Mouse (Mus musculus) neural tube, embryonic 14.5 days (tissue): ENCODE measurements around the gene Aqp6. TPM values are rescaled to one million over a fixed set of nuclear protein-coding genes. Genes with fewer than 3 reads are reported as not detected.

Source experiments
- ATAC-seq: fragments of 200-750 bp; cut with Nextera tagmentation; 2 replicates; pipeline ENCODE4 v1.8.0; 2017; ENCODE audit warnings: low read depth, mild to moderate bottlenecking, moderate TSS enrichment, moderate library complexity
- H3K27ac ChIP-seq: fragments of 300-500 bp; sonication (generic); 2 replicates; pipeline ENCODE4 v1.5.1; 2014; ENCODE audit warnings: low read depth, mild to moderate bottlenecking, control low read depth, low read length, moderate library complexity, mixed read lengths
- H3K27me3 ChIP-seq: fragments of 300-500 bp; sonication (generic); 2 replicates; pipeline ENCODE4 v1.6.1; 2014; ENCODE audit warnings: low read length; ENCODE audit not compliant: control insufficient read depth, insufficient read depth
- H3K36me3 ChIP-seq: fragments of 300-500 bp; sonication (generic); 2 replicates; pipeline ENCODE4 v1.6.1; 2014; ENCODE audit warnings: low read length, mixed read lengths; ENCODE audit not compliant: control insufficient read depth, insufficient read depth
- H3K4me1 ChIP-seq: fragments of 300-500 bp; sonication (generic); 2 replicates; pipeline ENCODE4 v1.6.1; 2014; ENCODE audit warnings: low read length; ENCODE audit not compliant: control insufficient read depth, insufficient read depth
- H3K4me2 ChIP-seq: fragments of 300-500 bp; sonication (generic); 2 replicates; pipeline ENCODE4 v1.6.1; 2014; ENCODE audit warnings: mild to moderate bottlenecking, low read depth, low read length, control low read depth
- H3K4me3 ChIP-seq: fragments of 300-500 bp; sonication (generic); 2 replicates; pipeline ENCODE4 v1.5.1; 2014; ENCODE audit warnings: low read depth, low read length, control low read depth, mixed read lengths
- H3K9ac ChIP-seq: fragments of 300-500 bp; sonication (generic); replicated peaks from 2 replicates; pipeline ENCODE4 v1.6.1; 2014; ENCODE audit warnings: low read depth, mild to moderate bottlenecking, control low read depth, low read length, mixed read lengths
- H3K9me3 ChIP-seq: fragments of 300-500 bp; sonication (generic); 2 replicates; pipeline ENCODE4 v1.6.1; 2016; ENCODE audit warnings: low read length; ENCODE audit not compliant: control insufficient read depth
- WGBS: fragments of 180-500 bp; shearing (Covaris S2); extraction: QIAGEN DNeasy Blood & Tissue Kit; methylation state at CpG from one replicate; pipeline ENCODE4 v1.1.7; 2014; 5-methylcytosine and 5-hydroxymethylcytosine counted together
- polyA plus RNA-seq: library from polyadenylated mRNA; unstranded; fragments of >200 nt; fragmentation: Nextera tagmentation; extraction: Ambion mirVana; gene quantifications from 2 replicates; pipeline ENCODE4 v1.2.1, GENCODE M21; 2014

Gene Aqp6
- polyA plus RNA-seq, 1 experiment from 2014 or later: 1.6 TPM

GRCm38 (mm10) chr15:99644776-99645175, 43.6 kb downstream of the Aqp6 start:
- peaks cover 54% of the 10 kb centered on the region for H3K4me1 ChIP-seq
- H3K9ac ChIP-seq: no peak overlapping the region; the same call in 1 of the 2 replicates
- H3K27me3 ChIP-seq: no peaks in the 10 kb centered on the region
- no peak overlapping the region for H3K4me3 ChIP-seq
- 30% methylated on average over 7 of the region's 7 CpGs for WGBS
- H3K36me3 ChIP-seq: no peaks in the 10 kb centered on the region
- ATAC-seq: no peak
- H3K27ac ChIP-seq: peak overlapping the region; percentile 69
- H3K9me3 ChIP-seq: no peaks in the 10 kb centered on the region
- H3K4me2 ChIP-seq: peak overlapping the region; percentile 20; the same call in 1 of the 2 replicates

GRCm38 (mm10) chr15:99648326-99648725, 47.1 kb downstream of the Aqp6 start:
- Histone ChIP-seq H3K9me3 (no peaks in the 10 kb centered on the region), H3K4me3 (no peak overlapping the region), H3K27me3 (no peaks in the 10 kb centered on the region), H3K9ac (no peak overlapping the region), H3K27ac (peak overlapping the region; percentile 76), H3K4me2 (peak overlapping the region; percentile 75), H3K4me1 (peaks cover 70% of the 10 kb centered on the region), H3K36me3 (no peaks in the 10 kb centered on the region)
- peak; percentile 57 for ATAC-seq
- WGBS: 11% methylated on average over 4 of the region's 4 CpGs

GRCm38 (mm10) chr15:99649067-99649761, 48.0 kb downstream of the Aqp6 start:
- H3K36me3 ChIP-seq: no peaks in the 10 kb centered on the region
- no peak for ATAC-seq
- 15% methylated on average over 6 of the region's 6 CpGs for WGBS
- H3K9me3 ChIP-seq: no peaks in the 10 kb centered on the region
- no peaks in the 10 kb centered on the region for H3K27me3 ChIP-seq
- H3K4me2 ChIP-seq: peak overlapping the region; percentile 75
- peaks cover 72% of the 10 kb centered on the region for H3K4me1 ChIP-seq
- H3K27ac ChIP-seq: peak overlapping the region; percentile 56
- no peak overlapping the region for H3K9ac ChIP-seq
- peak overlapping the region; percentile 63; the same call in 1 of the 2 replicates for H3K4me3 ChIP-seq

GRCm38 (mm10) chr15:99650304-99650703, 49.1 kb downstream of the Aqp6 start:
- H3K27ac ChIP-seq: peak overlapping the region; percentile 44; the same call in 1 of the 2 replicates
- H3K4me3 ChIP-seq: peak overlapping the region; percentile 63
- peak overlapping the region; percentile 75 for H3K4me2 ChIP-seq
- 0 out of 2 replicates have a peak overlapping the region, but pooled peaks have one; percentile 52 for H3K9ac ChIP-seq
- H3K36me3 ChIP-seq: no peaks in the 10 kb centered on the region
- 50% methylated on average over 2 of the region's 2 CpGs for WGBS
- H3K27me3 ChIP-seq: no peaks in the 10 kb centered on the region
- peaks cover 63% of the 10 kb centered on the region for H3K4me1 ChIP-seq
- ATAC-seq: no peak
- H3K9me3 ChIP-seq: no peaks in the 10 kb centered on the region

- peak within 1 kb of the TSS; percentile 52 for H3K9ac ChIP-seq
- no peak within 1 kb of the TSS for H3K27ac ChIP-seq
- peaks cover 54% of the 10 kb centered on the region for H3K4me1 ChIP-seq
- no peaks in the 10 kb centered on the region for H3K9me3 ChIP-seq
- ATAC-seq: peak; percentile 89
- H3K36me3 ChIP-seq: no peaks in the 10 kb centered on the region
- H3K4me2 ChIP-seq: peak within 1 kb of the TSS; percentile 75
- no peaks in the 10 kb centered on the region for H3K27me3 ChIP-seq
- H3K4me3 ChIP-seq: peak within 1 kb of the TSS; percentile 63
- WGBS: under 1% methylated on average over 61 of the region's 68 CpGs
These were observed 50.1 kb downstream of the Aqp6 start, which contains the start of gene Racgap1 for GRCm38 (mm10) chr15:99651163-99651872. Racgap1 (minus strand) TSS chr15:99651656.

- H3K4me1 ChIP-seq: peaks cover 45% of the 10 kb centered on the region
- ATAC-seq: no peak
These were observed 51.0 kb downstream of the Aqp6 start for GRCm38 (mm10) chr15:99651984-99652872.

GRCm38 (mm10) chr15:99653291-99653690, 52.1 kb downstream of the Aqp6 start:
- Histone ChIP-seq H3K9me3 (no peaks in the 10 kb centered on the region), H3K4me2 (peak overlapping the region; percentile 43), H3K4me3 (no peak overlapping the region; the same call in 1 of the 2 replicates), H3K4me1 (peaks cover 36% of the 10 kb centered on the region; the same call in 1 of the 2 replicates), H3K9ac (no peak overlapping the region), H3K27ac (no peak overlapping the region), H3K36me3 (no peaks in the 10 kb centered on the region), H3K27me3 (no peaks in the 10 kb centered on the region)
- no peak for ATAC-seq
- 3% methylated on average over 8 of the region's 8 CpGs for WGBS

More at GRCm38 (mm10) chr15:99651984-99652872, 51.0 kb downstream of the Aqp6 start:
- WGBS: 77% methylated on average over 10 of the region's 10 CpGs
- Histone ChIP-seq H3K27ac (no peak overlapping the region), H3K9me3 (no peaks in the 10 kb centered on the region), H3K27me3 (no peaks in the 10 kb centered on the region), H3K4me2 (peak overlapping the region; percentile 75), H3K36me3 (no peaks in the 10 kb centered on the region), H3K4me3 (peak overlapping the region; percentile 63), H3K9ac (no peak overlapping the region; the same call in 1 of the 2 replicates)

- no peak for ATAC-seq
- no peaks in the 10 kb centered on the region for H3K9me3 ChIP-seq
- 4% methylated on average over 17 of the region's 21 CpGs for WGBS
- H3K27me3 ChIP-seq: no peaks in the 10 kb centered on the region
- peak overlapping the region; percentile 32; the same call in 1 of the 2 replicates for H3K9ac ChIP-seq
- H3K4me3 ChIP-seq: no peak overlapping the region; the same call in 1 of the 2 replicates
- peaks cover 31% of the 10 kb centered on the region; the same call in 1 of the 2 replicates for H3K4me1 ChIP-seq
- H3K4me2 ChIP-seq: peak overlapping the region; percentile 43
- H3K36me3 ChIP-seq: no peaks in the 10 kb centered on the region
- H3K27ac ChIP-seq: peak overlapping the region; percentile 52; the same call in 1 of the 2 replicates
These were observed 52.7 kb downstream of the Aqp6 start for GRCm38 (mm10) chr15:99653876-99654275.
